Mouse (Mus musculus) gastrocnemius, adult 8-10 months (tissue): ENCODE data around the gene Gm20388. TPM values are rescaled to one million over a fixed set of nuclear protein-coding genes. Genes with fewer than 3 reads are reported as not detected.

Experiments used
- DNase-seq, 2 experiments: peaks; one replicate each; pipeline ENCODE4 v3.0.0; 2022; ENCODE audit warnings: low spot score in 2 of 2
- total RNA-seq, 4 experiments: library from RNA; stranded (reverse); gene quantifications; 2 replicates each; pipeline ENCODE4 v1.2.4; 2022

The Gm20388 gene
- total RNA-seq, 4 experiments from 2014 or later: 4.4 to 20.0 (median 7.9) TPM; not detected in 1

DNA sequence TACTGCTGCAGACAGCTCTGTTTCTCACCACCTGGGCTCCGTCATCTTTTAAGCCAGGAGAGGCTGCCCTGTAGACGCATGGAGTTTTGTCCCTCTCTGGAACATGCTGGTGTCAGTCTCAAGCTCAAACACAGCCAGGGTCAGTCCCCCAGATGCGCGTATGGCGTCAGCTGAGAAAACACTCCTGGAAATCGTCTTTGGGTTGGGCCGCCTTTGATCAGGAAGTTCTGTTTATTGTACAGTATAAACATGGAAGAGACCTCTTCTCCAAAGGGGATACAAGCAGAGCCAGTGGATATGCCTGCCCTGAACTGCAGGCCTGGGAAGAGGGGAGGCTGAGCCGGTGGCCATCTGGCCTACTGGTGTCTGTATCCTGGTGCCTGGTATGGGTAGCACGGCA, 2163.8 kb downstream of the Gm20388 start:
- DNase-seq: no peak

DNA sequence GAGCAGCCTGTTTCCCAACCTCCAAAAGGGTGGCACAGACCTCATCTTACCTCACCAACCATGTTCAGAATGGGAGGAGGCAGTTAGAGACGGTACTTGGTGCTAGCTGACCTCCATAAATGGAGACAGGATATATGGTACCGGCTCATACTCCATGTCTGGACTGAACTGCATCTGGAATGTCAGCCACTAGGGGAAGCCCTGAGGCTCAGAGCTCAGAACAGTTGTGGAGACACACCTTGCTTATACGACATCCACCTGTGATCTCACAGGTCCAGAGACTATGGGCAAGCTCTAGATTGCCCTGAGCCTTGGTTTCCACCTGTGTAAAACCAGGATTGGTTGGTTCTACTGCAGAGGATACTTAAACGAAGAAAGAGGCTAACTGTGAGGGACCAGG, 2164.3 kb downstream of the Gm20388 start:
- no peak for DNase-seq

DNA sequence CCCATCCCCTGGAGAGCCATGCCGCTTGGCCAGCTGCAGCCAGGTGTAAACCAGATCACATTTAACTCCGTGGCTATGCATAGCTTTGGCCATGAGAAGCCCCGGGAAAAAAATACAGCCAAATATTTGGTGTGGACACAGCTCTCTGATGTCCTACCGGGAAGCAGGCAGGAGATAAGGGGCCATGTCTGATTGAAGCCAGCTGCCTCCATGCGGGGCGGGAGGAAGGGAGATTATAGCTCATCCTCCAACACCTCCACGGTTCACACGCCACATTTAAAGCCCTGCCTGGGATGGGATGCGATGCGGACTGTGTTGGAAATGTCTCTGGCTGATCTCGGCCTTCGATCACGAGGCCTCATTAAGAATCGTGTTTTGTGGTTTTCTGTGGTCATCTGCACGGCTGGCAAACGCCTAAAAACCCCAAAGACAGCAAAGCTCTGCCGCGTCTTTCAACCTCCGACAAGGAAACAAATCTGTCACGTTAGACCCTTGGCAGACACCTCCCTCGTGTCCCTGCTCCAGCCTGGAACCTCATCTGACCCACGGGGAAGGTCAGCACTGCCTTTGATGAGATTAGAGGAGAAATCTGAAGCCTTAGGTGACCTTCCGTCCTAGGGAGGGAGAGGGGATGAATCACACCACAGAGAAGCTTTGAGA, 2165.7 kb downstream of the Gm20388 start:
- DNase-seq: no peak

GRCm38 (mm10) chr8:122078321-122078720, 2167.7 kb downstream of the Gm20388 start:
- no peak for DNase-seq

DNA sequence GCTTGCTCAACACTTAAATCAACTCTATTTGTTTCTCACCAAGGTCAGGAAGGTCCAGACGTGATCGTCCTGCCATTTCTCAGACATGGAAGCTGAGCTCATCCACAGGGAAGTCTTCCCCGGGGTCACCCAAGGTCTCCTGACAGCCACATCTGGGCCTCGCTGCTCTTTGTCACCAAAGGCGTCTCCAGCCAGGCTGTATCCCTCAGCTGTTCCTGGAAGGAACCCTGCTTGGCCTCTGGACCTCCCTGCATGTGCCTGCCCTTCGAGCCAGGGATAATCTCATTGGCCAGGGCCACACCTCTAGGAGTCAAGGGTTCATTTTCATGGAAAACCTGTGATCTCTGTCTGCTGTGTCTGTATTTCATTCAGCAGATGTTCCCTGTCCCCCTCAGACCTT, 2168.5 kb downstream of the Gm20388 start:
- DNase-seq: peak; percentile 37 to 39

DNA sequence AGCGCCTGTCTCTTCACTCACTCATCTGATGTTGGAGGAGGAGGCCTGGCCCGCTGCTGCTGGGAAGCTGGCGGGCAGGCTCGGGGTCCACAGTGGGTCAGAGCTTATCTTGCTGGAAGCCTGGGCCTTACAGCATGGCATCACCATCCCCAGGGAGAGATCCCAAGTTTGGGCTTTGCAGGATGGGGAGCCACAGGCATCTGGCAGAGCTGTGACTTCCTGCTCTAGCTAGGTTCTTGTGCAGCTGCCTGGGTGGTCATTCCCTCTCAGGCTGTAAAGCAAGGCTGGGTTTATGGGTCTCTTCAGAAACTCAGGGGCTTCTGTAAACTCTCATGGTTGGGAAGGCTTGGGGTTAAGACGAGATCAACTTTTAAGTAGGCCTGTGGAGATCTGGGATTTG, 2169.7 kb downstream of the Gm20388 start:
- DNase-seq: no peak

DNA sequence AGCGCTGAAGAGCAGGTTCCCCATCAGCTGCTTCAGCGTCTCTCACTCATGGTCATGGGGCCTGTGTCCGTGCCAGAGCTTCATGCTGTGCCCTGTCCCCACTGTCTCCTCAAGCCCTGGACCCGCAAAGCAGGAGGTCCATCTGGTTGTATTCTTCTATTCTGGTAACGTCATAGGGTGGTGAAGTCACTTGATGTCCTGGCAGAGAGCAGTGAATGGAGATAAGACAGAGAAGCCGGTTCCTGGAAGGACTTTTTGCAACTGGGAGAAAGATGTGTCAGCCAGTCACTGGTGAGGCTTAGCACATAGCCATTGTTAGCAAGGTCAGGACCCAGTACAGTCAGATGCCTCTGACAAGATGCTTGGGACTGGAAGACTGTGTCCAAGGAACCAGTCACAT, 2172.8 kb downstream of the Gm20388 start:
- DNase-seq: no peak

DNA sequence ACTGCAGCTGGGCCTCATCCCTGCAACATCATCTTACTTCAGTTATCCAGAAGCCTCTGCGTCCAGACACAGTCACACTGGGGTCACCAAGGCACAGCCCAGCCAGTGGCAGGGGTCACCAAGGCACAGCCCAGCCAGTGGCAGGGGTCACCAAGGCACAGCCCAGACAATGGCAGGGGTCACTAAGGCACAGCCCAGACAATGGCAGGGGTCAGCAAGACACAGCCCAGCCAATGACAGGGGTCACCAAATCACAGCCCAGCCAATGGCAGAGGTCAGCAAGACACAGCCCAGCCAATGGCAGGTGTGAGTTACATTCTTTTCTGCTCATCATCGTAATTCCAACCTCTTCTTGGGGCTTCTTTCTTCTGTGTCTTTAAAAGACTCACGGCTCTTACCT, 2173.5 kb downstream of the Gm20388 start:
- DNase-seq: no peak

DNA sequence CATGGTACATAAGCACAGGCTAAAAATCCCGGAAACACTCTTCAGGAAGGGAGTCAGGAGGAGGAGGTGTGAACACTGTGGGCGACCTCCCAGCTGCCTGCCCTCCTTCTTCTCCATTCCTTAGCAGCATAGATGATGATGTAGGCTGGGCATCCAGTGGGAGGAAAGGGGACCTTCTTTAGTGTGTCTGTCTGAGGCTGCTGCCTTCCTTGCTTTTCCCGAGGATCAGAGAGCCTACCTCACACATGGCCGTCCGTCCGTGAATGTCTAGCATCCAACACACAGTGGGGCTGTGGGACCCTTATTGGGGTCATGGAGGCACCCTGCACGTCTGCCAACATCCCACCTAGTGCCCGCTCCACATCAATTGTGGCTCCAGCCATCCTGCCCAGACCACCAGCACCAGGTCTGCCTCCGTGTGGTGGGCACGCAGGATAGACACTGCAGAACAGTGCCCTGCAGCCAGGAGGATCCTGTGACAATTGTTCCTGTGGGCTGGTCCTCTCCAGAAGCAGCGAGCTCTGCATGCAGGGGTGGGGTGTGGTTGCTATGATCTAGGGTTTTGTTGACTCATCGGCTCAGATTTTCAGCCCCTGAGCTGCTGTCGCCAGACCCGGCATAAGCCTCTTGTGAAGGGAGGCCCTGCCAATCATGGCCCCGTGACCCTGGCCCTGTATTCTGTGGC, 2174.2 kb downstream of the Gm20388 start:
- DNase-seq: no peak

- no peak for DNase-seq
These were observed 2175.4 kb downstream of the Gm20388 start for GRCm38 (mm10) chr8:122086064-122086463.

DNA sequence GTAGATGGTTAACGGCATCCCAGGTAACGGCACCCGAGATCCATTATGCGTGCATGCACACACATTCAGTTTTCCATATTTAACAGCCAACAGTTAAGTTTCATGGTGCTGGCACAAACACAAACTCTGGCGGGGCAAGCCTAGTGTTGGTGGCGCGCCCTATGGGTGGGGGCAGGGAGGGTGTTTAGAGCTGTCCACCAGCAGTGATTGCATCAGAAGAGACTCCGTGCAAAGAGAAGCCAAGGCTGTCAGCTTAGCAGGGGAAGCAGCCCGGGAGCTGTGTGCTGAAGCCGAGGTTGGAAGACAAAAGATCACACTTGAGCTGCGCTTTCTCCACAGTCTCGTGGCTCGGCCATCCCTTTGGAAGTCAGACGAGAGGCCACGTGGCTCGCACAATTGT, 2178.0 kb downstream of the Gm20388 start:
- no peak for DNase-seq

- DNase-seq: no peak
These were observed 2178.6 kb downstream of the Gm20388 start for GRCm38 (mm10) chr8:122089186-122089700.

- no peak for DNase-seq
These were observed 2181.8 kb downstream of the Gm20388 start for GRCm38 (mm10) chr8:122092476-122092875.

DNA sequence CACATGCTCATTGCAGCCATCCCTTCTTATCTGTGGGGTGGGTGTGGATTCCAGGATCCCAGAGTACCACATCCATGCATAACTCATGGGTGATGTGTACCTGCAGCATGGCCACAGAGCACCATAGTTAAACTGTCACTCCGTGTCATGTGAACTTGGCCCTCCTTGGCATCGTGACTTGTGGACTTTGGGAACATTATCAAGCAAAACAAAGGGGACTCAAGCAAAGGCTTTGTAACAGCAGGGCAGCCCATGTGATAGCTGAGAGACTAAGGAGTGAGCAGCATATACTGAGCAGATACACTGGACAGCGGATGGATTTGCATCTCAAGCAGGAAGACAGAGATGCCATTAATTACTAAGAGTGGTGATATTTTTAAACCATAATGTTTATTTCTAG, 2188.1 kb downstream of the Gm20388 start:
- no peak for DNase-seq

DNA sequence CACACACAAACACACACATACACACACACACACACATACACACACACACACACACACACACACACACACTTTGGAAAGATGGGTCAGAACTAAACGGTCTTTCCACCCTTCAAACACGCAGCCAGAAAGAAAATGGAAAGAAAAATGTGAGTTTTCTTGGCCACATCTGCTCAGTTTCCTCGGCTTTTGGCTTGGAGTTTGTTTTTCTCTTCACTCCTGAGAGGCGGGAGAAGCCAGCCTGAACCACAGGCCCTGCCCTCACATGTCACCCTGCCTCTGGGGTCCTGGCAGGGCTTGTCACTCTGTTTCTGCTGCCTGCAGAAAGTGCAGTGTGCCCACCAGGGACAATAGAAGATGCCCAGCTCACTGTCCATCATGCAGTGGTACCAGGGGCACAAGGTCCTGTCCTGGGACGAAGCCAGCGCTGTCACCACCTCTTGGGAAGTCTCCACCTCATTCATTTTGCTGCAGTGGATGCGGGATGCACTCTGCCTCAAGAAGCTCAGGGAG, 2189.1 kb downstream of the Gm20388 start:
- no peak for DNase-seq

GRCm38 (mm10) chr8:122101816-122102215, 2191.2 kb downstream of the Gm20388 start:
- no peak for DNase-seq

- no peak for DNase-seq
These were observed 2191.6 kb downstream of the Gm20388 start for GRCm38 (mm10) chr8:122102286-122102685.

GRCm38 (mm10) chr8:122103241-122103640, 2192.6 kb downstream of the Gm20388 start:
- DNase-seq: no peak

DNA sequence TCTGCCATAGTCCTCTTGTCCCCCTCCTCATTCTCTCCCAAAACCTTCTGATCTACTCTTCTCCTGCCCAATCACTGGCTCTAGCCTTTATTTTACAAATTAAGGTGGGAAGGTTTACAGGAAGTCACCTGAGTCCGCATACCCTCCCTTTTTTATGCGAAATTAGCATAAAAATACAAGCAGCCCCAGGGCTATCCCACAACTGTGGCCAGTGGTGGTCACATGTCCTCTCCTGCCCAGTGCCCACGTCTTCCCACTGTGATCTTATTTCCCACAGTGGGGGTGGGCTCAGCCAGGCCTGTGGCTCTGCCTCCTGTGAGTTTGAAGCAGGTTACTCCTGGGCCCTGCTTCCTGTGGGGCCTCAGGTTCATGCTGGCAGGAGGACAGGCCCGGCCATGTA, 2194.0 kb downstream of the Gm20388 start:
- no peak for DNase-seq

GRCm38 (mm10) chr8:122106270-122106669, 2195.6 kb downstream of the Gm20388 start:
- DNase-seq: peak in 1 of 2 experiments; percentile 40

DNA sequence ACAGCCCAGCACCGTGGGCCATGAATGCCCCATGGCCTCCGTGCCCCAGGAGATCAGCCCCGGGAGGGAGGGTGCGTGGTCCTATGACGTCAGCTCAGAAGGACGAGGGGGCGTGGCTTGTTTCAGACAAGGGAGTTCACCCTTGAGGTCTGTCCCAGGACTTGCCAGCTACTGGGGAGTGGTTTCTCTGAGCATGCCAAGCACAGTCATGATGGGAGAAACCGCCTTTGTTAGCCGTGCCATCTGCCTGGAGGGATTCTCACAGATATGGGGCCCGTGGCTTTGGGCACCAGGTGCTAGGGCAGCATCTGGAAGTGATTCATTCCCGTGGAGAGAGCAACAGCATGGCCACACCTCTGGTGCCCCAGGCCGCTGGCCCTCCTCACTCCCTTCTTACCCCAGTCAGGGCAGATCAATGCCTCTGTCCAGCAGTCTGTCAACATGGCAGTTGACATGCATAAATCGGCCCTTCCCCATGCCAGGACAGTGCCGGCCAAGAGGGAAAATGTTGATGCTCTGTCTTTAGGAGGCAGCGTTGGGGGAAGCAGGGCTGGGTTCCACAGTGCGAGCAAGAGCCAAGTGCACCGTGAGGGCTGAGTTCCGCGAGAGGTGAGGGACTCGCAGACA, 2199.7 kb downstream of the Gm20388 start:
- peak; percentile 32 for DNase-seq

DNA sequence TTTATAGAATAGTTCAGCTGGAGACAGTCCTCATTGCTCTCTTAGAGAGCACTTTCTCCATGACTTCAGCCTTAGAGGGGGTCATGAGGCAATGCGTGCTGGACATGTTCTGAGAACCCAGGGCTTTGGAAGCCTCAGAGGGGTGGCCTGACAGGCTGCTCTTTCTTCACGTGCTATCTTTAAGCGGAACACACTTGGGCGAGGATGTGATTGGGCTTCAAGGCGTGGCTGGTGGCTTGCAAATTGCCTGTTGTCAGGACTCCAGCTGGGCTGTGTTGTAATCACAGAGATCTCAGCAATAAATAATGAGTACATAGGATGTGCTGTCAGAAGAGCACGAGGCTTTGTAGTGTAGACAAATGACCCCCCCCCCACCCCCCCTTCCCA, 2200.2 kb downstream of the Gm20388 start:
- no peak for DNase-seq
